Mouse (Mus musculus) MEL-GATA-1-ER (cell line): ENCODE measurements around the gene Ndufs7.
"Not testable (repeated sequence)": the region's sequence is repeated elsewhere in the genome, so short reads cannot be mapped to it uniquely, and the experiment has no call there.

Experiments used
- DNase-seq: peaks from one replicate; pipeline ENCODE4 v3.0.0-alpha.2; 2012; ENCODE audit warnings: low read depth; ENCODE audit errors: extremely low read depth

The Ndufs7 gene

DNA sequence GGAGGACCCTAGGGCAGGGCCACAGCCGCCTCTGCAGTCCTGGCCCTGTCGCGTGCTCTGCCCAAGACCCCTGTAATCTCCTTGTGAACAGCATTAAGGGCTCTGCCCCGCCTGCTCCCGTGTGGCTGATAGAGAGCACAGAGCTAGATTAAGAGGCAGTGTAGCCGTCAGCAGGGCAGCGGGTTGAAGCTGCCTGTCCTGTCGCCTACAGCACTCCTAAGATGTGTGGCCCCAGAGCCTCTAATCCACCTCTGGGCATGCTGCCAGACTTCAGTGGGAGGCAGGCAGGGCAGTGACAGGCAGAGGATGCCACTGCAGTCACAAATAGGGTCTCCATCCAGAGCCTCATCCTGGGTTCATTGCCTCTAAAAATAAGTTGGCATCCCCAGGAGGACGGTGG, 6.8 kb upstream of the Ndufs7 start:
- DNase-seq = no peak

DNA sequence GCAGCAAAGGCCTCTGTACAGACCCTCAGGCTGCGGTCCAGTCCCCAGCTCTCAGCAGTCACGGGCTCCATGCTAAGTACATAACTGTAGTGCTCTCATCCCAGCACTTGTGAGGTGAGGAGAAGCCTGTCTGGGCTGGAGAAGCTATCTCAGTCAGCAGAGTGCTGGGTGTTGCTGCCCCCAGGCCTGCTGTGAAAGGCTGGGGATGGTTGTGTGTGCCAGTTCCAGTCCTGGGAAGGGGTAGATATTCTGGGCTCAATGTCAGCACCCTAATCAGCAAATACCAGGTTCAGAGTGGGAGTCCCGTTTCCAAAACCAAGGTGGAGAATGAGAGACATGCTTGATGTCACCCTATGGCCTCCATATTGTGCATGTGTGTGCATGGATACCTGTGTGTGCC, 6.3 kb upstream of the Ndufs7 start:
- DNase-seq = no peak

DNA sequence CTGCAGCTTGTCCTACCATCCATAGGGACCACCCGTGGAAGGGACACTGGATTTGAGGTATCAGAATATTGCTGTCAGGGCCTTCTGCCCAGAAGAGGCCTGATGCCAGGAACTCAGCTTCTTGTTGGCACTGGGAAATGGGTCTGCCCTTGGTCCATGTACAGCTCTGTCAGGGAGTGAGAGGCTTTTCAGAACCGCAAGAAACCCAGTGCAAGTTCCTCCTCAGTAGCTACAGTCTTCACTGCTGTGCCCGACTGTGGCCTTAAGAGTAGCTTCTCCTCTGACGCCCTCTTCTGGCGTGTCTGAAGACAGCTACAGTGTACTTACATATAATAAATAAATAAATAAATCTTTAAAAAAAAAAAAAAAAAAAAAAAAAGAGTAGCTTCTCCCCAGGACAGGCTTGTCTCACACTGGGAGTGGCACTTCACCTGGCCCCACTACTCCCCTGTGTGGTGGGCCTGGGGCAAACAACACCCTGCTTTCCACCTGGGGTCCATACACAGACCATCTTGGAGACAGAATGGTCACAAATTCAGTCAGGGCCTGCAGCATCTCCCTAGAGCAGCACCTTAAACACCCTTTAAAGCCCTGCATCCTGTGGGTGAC, 4.0 kb upstream of the Ndufs7 start:
- no peak for DNase-seq

GRCm38 (mm10) chr10:80245600-80245999, 3.3 kb upstream of the Ndufs7 start:
- DNase-seq = peak; percentile 78

GRCm38 (mm10) chr10:80247849-80248248, 1.1 kb upstream of the Ndufs7 start:
- no peak for DNase-seq

DNA sequence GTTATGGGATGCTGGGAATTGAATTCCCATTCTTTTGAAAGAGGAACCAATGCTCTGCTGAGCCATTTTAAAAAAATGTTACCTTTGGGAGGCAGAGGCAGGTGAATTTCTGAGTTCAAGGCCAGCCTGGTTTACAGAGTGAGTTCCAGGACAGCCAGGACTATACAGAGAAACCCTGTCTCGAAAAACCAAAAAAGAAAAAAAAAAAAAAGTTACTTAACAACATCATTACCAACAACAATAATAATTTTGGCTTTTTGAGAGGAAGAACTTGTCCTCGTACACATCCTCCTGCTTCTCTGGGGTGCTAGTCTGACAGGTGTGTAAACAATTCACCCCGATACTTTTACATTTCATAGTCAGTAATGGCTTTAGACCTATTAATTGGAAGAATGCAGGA, 484 bp upstream of the Ndufs7 start:
- DNase-seq = not testable (repeated sequence)

DNA sequence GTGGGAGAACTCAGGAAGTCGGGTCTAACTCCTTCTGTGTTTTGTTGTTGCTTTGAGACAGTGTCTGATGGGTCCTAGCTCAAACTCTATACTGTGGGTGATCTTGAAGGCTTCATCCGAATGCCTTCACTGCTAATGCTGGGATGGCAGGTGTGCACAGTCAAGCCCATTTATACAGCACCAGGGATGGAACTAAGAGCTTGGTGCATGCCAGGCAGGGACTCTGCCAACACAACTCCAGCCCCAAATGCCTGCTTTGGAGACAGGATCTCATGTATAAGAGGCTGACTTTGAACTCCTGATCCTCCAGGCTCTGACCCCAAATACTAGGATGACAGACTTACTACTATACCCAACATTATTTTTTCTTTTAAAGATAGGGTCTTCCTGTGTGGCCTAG, 1.1 kb downstream of the Ndufs7 start:
- no peak for DNase-seq

- DNase-seq = no peak
Observed at GRCm38 (mm10) chr10:80250573-80250972, 1.7 kb downstream of the Ndufs7 start.

DNA sequence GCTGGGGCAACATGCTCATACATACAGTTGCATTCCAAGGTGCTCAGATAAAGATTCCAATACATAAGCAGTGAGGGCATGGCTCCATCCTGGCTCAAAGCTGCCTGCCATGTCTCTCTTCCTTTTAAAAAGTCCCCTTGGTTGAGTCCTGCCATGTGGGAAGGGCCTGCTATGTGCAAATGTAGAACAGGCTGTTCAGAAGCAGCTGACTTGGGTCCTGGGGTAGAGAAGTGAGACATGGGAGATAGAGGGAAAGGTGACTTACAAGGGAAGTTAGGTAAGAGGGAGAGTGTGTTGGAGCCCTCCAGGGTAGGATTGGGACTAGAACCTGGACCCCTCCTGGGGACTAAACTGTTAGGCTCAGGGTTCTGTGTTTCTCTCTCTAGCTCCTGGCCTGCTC, 3.1 kb downstream of the Ndufs7 start:
- DNase-seq = no peak

GRCm38 (mm10) chr10:80252493-80253274, 3.8 kb downstream of the Ndufs7 start:
- DNase-seq = no peak

- no peak for DNase-seq
Observed at GRCm38 (mm10) chr10:80253551-80253950, 4.6 kb downstream of the Ndufs7 start.

- no peak for DNase-seq
Observed at GRCm38 (mm10) chr10:80254331-80255297, 5.7 kb downstream of the Ndufs7 start.

GRCm38 (mm10) chr10:80255881-80256535, 7.1 kb downstream of the Ndufs7 start:
- DNase-seq = no peak

DNA sequence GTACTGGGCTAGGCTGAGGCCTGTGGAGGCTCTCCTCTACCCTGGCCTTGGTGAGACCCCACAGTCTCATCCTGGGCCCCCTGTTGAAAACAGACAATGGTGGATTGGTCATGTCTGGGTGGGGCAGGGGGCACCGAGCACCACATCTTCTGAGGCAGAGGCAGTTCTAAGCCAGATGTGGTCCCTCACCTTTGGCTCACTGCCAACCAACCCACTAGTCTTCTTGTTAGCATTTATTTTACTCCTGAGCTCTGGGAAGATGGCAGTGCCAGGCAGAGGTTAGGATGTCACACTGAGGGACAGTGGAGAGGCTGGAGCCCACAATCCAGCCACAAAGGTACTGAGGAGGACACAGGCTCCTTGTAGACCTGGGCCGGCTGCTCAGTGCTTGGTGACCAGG, 9.0 kb downstream of the Ndufs7 start:
- no peak for DNase-seq

DNA sequence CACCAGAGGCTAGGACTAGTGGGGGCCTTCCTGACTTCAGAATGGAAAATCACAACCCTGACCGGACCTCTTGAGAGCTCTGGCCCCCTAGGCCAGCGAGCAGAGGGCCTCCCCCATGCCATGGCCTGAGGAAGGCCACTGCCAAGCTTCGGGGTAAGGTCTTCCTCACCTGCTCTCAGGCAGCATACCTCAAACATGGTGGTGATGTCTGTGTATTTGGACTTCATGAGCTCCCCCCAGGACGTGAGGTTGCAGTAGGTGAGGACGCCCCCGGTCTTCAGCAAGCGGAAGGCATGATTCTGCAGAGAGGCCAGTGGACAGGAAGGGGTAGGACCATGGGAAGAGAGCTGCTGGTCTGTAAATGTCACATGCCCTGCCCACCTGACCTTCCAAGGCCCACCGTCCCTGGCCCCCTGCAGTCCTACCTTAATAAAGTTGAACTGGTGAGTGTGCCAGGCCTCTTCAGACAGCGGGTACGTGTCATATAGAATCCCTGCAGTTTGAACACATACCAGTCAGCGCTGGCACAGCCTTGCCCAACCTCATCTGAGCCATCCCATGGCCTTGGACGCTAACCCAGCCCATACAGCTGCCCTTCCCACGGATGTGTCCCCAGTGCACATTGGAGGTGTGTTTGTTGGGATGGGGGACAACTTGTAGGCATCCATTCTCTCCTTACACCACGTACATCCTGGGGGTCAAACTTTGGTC, 10.0 kb downstream of the Ndufs7 start:
- DNase-seq = no peak

DNA sequence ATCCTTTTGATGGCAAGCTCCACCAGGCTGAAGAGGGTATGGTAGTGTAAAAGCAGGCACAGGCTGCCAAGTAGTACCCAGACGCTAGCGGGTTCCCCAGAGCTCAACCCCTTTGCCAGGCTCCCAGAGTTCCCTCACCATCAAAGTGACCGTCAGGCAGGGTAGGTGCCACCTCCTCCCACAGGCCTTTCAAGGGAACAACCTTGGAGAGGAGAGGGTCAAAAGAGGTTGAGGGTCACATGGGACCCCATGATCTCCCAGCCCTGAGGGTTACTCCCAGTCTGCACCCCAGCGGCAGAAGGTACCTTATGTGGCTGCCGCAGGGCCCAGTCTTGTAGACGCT, 10.5 kb downstream of the Ndufs7 start:
- no peak for DNase-seq

DNA sequence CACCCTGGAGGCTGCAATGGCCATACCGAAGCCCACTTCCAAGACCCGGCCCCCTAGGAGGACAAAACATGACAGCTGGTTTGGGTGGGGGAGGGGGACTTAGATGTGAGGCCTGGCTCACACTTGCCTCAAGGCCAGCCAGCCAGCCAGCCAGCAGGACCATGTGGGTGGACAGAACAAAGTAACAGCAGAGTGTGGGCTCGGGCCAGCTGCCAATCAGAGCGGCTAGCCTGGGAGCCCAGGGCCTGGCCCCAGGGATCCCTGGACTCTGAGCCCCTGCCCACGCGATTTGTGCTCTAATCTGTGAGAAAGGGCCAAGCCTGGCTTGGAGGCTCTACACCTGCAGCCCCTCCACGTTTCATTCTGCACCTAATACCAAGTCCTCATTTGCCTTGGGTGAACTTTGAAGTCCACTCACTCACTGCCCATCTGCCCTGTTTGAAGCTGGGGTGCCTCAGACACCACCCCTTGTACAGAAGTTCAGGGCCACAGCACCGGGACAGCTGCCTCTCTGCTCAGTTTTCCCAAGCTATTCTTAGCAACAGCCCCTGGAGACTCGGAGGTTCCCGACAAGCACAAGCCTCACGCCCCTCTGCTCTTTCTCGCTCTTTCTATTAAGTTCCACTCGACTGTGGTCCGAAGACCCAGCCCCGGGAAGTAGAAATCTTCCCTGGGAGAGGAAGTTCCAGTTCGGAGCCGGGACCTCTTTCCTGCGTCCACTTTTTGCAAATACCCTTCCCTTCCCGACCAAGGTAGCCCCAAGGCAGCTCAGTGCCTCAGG, 11.1 kb downstream of the Ndufs7 start:
- no peak for DNase-seq

GRCm38 (mm10) chr10:80260642-80261584, 12.0 kb downstream of the Ndufs7 start, which contains the start of the genes Gamt and Dazap1:
TSS of gene Gamt (minus strand) at chr10:80261012.
TSS of gene Dazap1 (plus strand) at chr10:80261486.
- DNase-seq = peak; percentile 80

DNA sequence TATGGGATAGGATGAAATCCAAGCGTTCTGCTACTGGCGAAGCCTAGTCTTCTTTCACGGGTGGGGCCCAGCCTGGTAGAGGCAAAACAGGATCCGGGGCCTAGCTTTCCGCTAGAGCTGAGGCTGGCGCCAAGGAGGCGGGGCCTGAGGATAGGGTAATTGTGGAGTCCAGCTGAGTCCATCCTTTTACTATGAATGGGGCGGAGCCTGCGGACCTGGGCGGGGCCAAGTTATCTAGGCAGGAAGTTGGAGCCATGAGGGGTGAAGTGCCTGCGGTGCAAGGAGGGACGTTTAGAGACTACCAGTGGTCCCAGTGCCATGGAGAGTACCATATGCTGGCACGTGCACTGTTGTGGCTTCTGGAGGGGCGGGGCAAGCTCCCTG, 12.7 kb downstream of the Ndufs7 start:
- peak; percentile 96 for DNase-seq
